Mouse (Mus musculus) lung, embryonic 15.5 days (tissue): Measurements from ENCODE around the gene Dcst1. TPM values are rescaled to one million over a fixed set of nuclear protein-coding genes. Genes with fewer than 3 reads are reported as not detected.
A peak's percentile ranks its signal among the peaks of the same experiment; 100 is the strongest.

ENCODE experiments used
- ATAC-seq: fragments of 200-750 bp; cut with Nextera tagmentation; 2 replicates; pipeline ENCODE4 v1.8.0; 2017; ENCODE audit warnings: moderate number of reproducible peaks, borderline replicate concordance; ENCODE audit not compliant: low FRiP score, low TSS enrichment; ENCODE audit errors: extremely low read depth
- H3K27ac ChIP-seq: fragments of 300-500 bp; sonication (generic); 2 replicates; pipeline ENCODE4 v1.5.1; 2015; ENCODE audit warnings: moderate library complexity, mild to moderate bottlenecking, inconsistent platforms
- H3K27me3 ChIP-seq: fragments of 300-500 bp; sonication (generic); 2 replicates; pipeline ENCODE4 v1.6.1; 2015; ENCODE audit warnings: inconsistent platforms
- H3K36me3 ChIP-seq: fragments of 300-500 bp; sonication (generic); 2 replicates; pipeline ENCODE4 v1.6.1; 2015; ENCODE audit warnings: inconsistent platforms
- H3K4me1 ChIP-seq: fragments of 300-500 bp; sonication (generic); 2 replicates; pipeline ENCODE4 v1.6.1; 2015; ENCODE audit warnings: inconsistent platforms
- H3K4me2 ChIP-seq: fragments of 300-500 bp; sonication (generic); 2 replicates; pipeline ENCODE4 v1.6.1; 2015; ENCODE audit warnings: inconsistent platforms, mild to moderate bottlenecking, moderate library complexity
- H3K4me3 ChIP-seq: fragments of 300-500 bp; sonication (generic); 2 replicates; pipeline ENCODE4 v1.5.1; 2015; ENCODE audit warnings: mild to moderate bottlenecking, inconsistent platforms
- H3K9ac ChIP-seq: fragments of 300-500 bp; sonication (generic); 2 replicates; pipeline ENCODE4 v1.6.1; 2015; ENCODE audit warnings: inconsistent platforms
- H3K9me3 ChIP-seq: fragments of 300-500 bp; sonication (generic); 2 replicates; pipeline ENCODE4 v1.6.1; 2016; ENCODE audit warnings: inconsistent platforms
- WGBS: fragments of 180-500 bp; shearing (Covaris S2); methylation state at CpG from one replicate; pipeline ENCODE4 v1.1.7; 2015; 5-methylcytosine and 5-hydroxymethylcytosine counted together
- polyA plus RNA-seq: library from polyadenylated mRNA; unstranded; fragments of >200 nt; fragmentation: Nextera tagmentation; extraction: Ambion mirVana; gene quantifications from 2 replicates; pipeline ENCODE4 v1.2.1, GENCODE M21; 2015

The Dcst1 gene
- polyA plus RNA-seq, 1 experiment from 2014 or later = 0.21 TPM

DNA sequence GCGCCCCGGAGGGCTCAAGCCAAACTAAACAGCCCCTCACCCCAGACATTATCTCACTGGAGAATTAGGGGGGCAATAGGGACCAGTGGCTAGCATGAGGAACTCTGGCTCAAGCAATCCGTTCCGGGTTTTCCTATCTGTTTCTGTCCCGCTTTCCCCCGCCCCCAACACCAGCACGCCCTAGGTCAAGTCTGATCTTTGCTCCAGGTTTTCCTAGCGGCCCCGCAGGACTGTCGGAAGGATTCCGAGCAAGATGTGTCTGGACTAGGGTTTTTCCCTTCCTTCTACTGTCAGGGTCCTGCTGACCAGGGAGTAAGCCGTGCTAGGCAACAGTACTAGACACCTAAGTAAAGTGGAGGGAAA lies 29.8 kb upstream of the Dcst1 start:
- H3K9ac ChIP-seq = peak overlapping the region; percentile 59
- H3K4me2 ChIP-seq = peak overlapping the region; percentile 97
- peak overlapping the region; percentile 93 for H3K27ac ChIP-seq
- H3K4me1 ChIP-seq = peaks cover 50% of the 10 kb centered on the region
- H3K27me3 ChIP-seq = no peaks in the 10 kb centered on the region
- ATAC-seq = peak; percentile 4; the same call in 1 of the 2 replicates
- H3K4me3 ChIP-seq = peak overlapping the region; percentile 60
- no peaks in the 10 kb centered on the region for H3K36me3 ChIP-seq
- H3K9me3 ChIP-seq = no peaks in the 10 kb centered on the region
- 0% methylated on average over 12 of the region's 12 CpGs for WGBS

DNA sequence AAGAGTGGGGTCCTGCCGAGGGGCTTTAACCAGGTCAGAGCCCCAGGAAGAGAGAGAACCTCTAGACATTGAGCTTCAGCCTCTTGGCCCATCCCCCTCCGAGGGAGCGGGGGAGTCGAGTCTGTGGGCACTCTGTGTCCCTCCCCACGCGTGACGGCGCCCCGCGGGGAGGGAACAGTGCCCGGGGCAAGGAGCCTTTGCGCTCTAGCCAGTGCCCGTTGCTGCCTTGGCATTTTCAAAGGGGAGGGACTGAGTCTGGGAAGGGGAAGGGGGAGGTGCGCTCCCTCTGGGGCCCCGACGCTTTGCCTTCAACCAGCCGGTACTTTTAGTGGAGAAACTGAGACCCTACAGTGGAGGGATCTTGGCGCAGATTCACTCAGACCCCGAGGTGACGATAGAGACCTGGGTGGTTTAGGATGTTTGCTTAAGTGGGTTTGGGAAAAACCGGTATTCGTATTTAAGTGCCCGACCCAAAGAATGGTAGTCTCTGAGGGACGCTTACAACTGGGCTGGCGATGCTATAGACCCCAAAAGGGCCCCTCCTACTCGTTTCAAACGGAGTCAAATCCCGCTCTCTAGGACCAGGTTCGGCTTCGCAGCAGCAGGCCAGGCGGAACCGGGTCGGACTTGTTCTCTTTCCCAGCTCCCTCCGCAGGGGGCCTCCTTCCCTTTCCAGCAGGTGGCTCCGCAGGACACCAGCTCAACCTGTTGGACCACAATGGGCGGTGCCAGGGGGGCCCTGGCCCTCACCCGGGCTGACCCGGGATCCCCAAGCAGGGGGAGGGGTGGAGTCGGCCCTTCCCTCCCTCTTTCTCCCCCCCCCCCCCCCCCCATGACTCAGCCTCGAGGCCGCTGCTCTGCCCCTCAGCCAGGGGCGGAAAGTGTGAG lies 29.2 kb upstream of the Dcst1 start, which contains the start of gene Zbtb7b:
Gene Zbtb7b, minus strand, starts transcription at position 771 of the 888 bp plus-strand sequence.
- Histone ChIP-seq H3K27me3 (no peaks in the 10 kb centered on the region), H3K9me3 (no peaks in the 10 kb centered on the region), H3K4me2 (peak within 1 kb of the TSS; percentile 97), H3K4me3 (peak within 1 kb of the TSS; percentile 60), H3K4me1 (peaks cover 56% of the 10 kb centered on the region), H3K36me3 (no peaks in the 10 kb centered on the region), H3K9ac (peak within 1 kb of the TSS; percentile 59), H3K27ac (peak within 1 kb of the TSS; percentile 93)
- 0% methylated on average over 41 of the region's 42 CpGs for WGBS
- peak; percentile 50 for ATAC-seq

- no peaks in the 10 kb centered on the region for H3K9me3 ChIP-seq
- WGBS = 0% methylated on average over 15 of the region's 15 CpGs
- H3K36me3 ChIP-seq = no peaks in the 10 kb centered on the region
- H3K27me3 ChIP-seq = no peaks in the 10 kb centered on the region
- H3K4me2 ChIP-seq = peak overlapping the region; percentile 97
- peak overlapping the region; percentile 93 for H3K27ac ChIP-seq
- peak overlapping the region; percentile 59 for H3K9ac ChIP-seq
- H3K4me3 ChIP-seq = peak overlapping the region; percentile 60
- ATAC-seq = peak; percentile 95
- peaks cover 58% of the 10 kb centered on the region for H3K4me1 ChIP-seq
These were observed 28.6 kb upstream of the Dcst1 start for GRCm38 (mm10) chr3:89393605-89394004.

- peak overlapping the region; percentile 93 for H3K27ac ChIP-seq
- 0% methylated on average over 17 of the region's 24 CpGs for WGBS
- H3K4me2 ChIP-seq = peak overlapping the region; percentile 97
- H3K4me3 ChIP-seq = peak overlapping the region; percentile 60
- peak overlapping the region; percentile 60 for H3K9ac ChIP-seq
- no peaks in the 10 kb centered on the region for H3K36me3 ChIP-seq
- no peak for ATAC-seq
- H3K9me3 ChIP-seq = no peaks in the 10 kb centered on the region
- peaks cover 65% of the 10 kb centered on the region for H3K4me1 ChIP-seq
- H3K27me3 ChIP-seq = no peaks in the 10 kb centered on the region
These were observed 27.8 kb upstream of the Dcst1 start for GRCm38 (mm10) chr3:89392871-89393311.

GRCm38 (mm10) chr3:89391663-89392511 lies 26.8 kb upstream of the Dcst1 start:
- H3K36me3 ChIP-seq = no peaks in the 10 kb centered on the region
- under 1% methylated on average over 50 of the region's 56 CpGs for WGBS
- no peaks in the 10 kb centered on the region for H3K9me3 ChIP-seq
- peak overlapping the region; percentile 60 for H3K9ac ChIP-seq
- no peak for ATAC-seq
- H3K4me2 ChIP-seq = peak overlapping the region; percentile 97
- peaks cover 74% of the 10 kb centered on the region for H3K4me1 ChIP-seq
- no peaks in the 10 kb centered on the region for H3K27me3 ChIP-seq
- peak overlapping the region; percentile 60 for H3K4me3 ChIP-seq
- H3K27ac ChIP-seq = peak overlapping the region; percentile 93

DNA sequence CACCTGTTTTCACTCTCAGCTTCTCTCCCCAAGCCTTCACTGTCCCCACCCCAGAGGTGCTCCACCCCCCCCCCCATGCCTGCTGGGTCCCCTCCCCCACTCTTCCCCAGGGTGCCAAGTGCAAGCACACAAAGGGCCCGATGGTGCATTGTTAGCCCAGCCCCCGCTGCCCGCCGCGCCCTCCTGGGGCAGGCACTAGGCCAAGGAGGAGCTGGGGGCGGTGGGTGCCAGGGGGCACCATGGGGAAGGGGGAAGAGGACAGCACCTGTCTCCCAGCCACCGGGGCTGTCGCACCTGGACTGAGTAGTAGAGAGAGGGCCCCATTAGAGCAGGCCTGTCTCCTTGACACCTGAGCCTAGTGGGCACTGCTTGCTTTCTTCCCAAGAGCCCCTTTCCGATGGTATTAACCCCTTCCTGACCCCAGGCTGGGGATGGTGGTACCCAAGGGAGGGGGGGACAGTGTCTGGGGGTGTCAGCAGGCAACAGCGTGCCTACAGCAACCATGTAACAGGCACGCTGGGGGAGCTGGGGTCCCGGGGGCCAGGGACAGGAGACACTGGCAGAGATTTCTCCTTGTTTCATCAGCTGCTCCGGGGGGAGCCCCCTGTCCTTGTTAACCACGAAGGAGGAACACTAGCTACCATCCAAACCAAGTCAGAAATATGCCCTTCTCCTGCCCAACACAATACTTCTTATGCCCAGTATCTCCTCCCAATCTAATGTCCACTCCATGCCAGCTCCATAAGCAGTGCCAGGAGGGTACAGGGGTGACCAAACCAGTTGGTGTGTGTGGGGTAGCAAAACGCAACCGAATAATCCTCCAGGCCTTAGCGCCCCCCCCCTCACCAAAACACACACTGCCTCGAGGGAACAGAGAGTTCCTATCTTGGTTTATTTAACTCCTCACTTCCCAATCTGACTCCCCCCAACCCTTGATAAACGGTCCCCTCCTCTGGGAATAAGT lies 25.9 kb upstream of the Dcst1 start:
- peak overlapping the region; percentile 93 for H3K27ac ChIP-seq
- H3K36me3 ChIP-seq = no peaks in the 10 kb centered on the region
- peak overlapping the region; percentile 97 for H3K4me2 ChIP-seq
- peak overlapping the region; percentile 60 for H3K9ac ChIP-seq
- no peaks in the 10 kb centered on the region for H3K9me3 ChIP-seq
- 8% methylated on average over 19 of the region's 19 CpGs for WGBS
- peak overlapping the region; percentile 60 for H3K4me3 ChIP-seq
- H3K4me1 ChIP-seq = peaks cover 73% of the 10 kb centered on the region
- H3K27me3 ChIP-seq = no peaks in the 10 kb centered on the region
- no peak for ATAC-seq

GRCm38 (mm10) chr3:89390111-89390515 lies 25.1 kb upstream of the Dcst1 start:
- no peaks in the 10 kb centered on the region for H3K27me3 ChIP-seq
- peak overlapping the region; percentile 97 for H3K4me2 ChIP-seq
- no peaks in the 10 kb centered on the region for H3K36me3 ChIP-seq
- H3K9ac ChIP-seq = no peak overlapping the region
- ATAC-seq = no peak
- peak overlapping the region; percentile 93 for H3K27ac ChIP-seq
- H3K4me1 ChIP-seq = peaks cover 72% of the 10 kb centered on the region
- peak overlapping the region; percentile 60 for H3K4me3 ChIP-seq
- H3K9me3 ChIP-seq = no peaks in the 10 kb centered on the region
- WGBS = 16% methylated on average over 5 of the region's 5 CpGs

GRCm38 (mm10) chr3:89388901-89389740 lies 24.1 kb upstream of the Dcst1 start:
- Histone ChIP-seq H3K36me3 (no peaks in the 10 kb centered on the region), H3K27ac (0 out of 2 replicates have a peak overlapping the region, but pooled peaks have one; percentile 93), H3K9ac (no peak overlapping the region), H3K9me3 (no peaks in the 10 kb centered on the region), H3K4me1 (peaks cover 72% of the 10 kb centered on the region), H3K4me3 (no peak overlapping the region), H3K27me3 (no peaks in the 10 kb centered on the region), H3K4me2 (no peak overlapping the region)
- 45% methylated on average over 6 of the region's 6 CpGs for WGBS
- no peak for ATAC-seq

- H3K4me1 ChIP-seq = peaks cover 76% of the 10 kb centered on the region
- 80% methylated on average over 8 of the region's 11 CpGs for WGBS
- H3K36me3 ChIP-seq = no peaks in the 10 kb centered on the region
- no peak for ATAC-seq
- 0 out of 2 replicates have a peak overlapping the region, but pooled peaks have one; percentile 19 for H3K27ac ChIP-seq
- no peaks in the 10 kb centered on the region for H3K27me3 ChIP-seq
- H3K9me3 ChIP-seq = no peaks in the 10 kb centered on the region
- no peak overlapping the region for H3K9ac ChIP-seq
- no peak overlapping the region for H3K4me3 ChIP-seq
- no peak overlapping the region; the same call in 1 of the 2 replicates for H3K4me2 ChIP-seq
These were observed 23.3 kb upstream of the Dcst1 start for GRCm38 (mm10) chr3:89388134-89388881.

DNA sequence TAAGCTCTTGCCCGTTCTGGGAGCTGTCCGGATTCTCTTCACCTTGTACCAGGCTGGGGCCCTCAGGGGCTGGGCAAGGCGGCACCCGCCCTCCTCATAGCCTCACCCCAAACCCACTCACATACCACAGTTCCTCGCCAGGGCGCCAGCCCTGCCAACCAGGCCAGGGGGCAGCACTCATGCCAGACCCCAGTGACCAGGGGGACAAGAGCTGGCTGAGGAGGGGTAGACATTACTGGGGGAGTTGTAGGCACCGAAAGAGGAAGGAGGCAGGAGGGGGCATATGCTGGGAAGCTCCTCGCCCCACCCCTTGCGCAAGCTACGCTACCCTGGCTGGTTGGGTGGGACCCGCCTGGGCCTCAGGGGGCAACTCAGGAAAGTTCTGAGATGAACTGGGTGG lies 22.6 kb upstream of the Dcst1 start:
- no peak for ATAC-seq
- peak overlapping the region; percentile 27; the same call in 1 of the 2 replicates for H3K27ac ChIP-seq
- WGBS = 72% methylated on average over 11 of the region's 11 CpGs
- H3K27me3 ChIP-seq = no peaks in the 10 kb centered on the region
- H3K36me3 ChIP-seq = no peaks in the 10 kb centered on the region
- H3K4me1 ChIP-seq = peaks cover 77% of the 10 kb centered on the region
- H3K9me3 ChIP-seq = no peaks in the 10 kb centered on the region
- H3K4me3 ChIP-seq = 0 out of 2 replicates have a peak overlapping the region, but pooled peaks have one; percentile 1
- H3K4me2 ChIP-seq = peak overlapping the region; percentile 22; the same call in 1 of the 2 replicates
- H3K9ac ChIP-seq = no peak overlapping the region
